Mouse (Mus musculus): Measurements from ENCODE around the gene Ceacam16.

The Ceacam16 gene

GRCm38 (mm10) chr7:19815296-19816223, 45.5 kb downstream of the Ceacam16 start:
- no peak for DNase-seq

GRCm38 (mm10) chr7:19813579-19814122, 47.4 kb downstream of the Ceacam16 start:
- DNase-seq: no peak

- DNase-seq: no peak
These were observed 47.9 kb downstream of the Ceacam16 start for GRCm38 (mm10) chr7:19813161-19813560.

GRCm38 (mm10) chr7:19811114-19811513, 50.0 kb downstream of the Ceacam16 start:
- peak; percentile 71 for DNase-seq

GRCm38 (mm10) chr7:19809369-19809768, 51.7 kb downstream of the Ceacam16 start:
- no peak for DNase-seq

- no peak for DNase-seq
These were observed 54.6 kb downstream of the Ceacam16 start for GRCm38 (mm10) chr7:19806356-19806969.

GRCm38 (mm10) chr7:19802995-19803394, 58.1 kb downstream of the Ceacam16 start:
- DNase-seq: peak; percentile 66
